8 mouse cellular contexts compared by ENCODE assay signal in genomic region chr5:28316151-28316721, GRCm38 (mm10). TPM values are rescaled to one million over a fixed set of nuclear protein-coding genes. Genes with fewer than 3 reads are reported as not detected.
DNase-seq lines count a peak whose midpoint lies in the region; ATAC-seq and TF ChIP-seq lines count a peak whose summit lies in the region.

No protein-coding gene starts in this region.

- under 1% methylated on average over 14 of the region's 14 CpGs for WGBS in cerebellum, adult 2 months
- 2% methylated on average over 14 of the region's 14 CpGs for WGBS in thymus, adult 2 months
- 1% methylated on average over 14 of the region's 14 CpGs for WGBS in liver, embryonic 11.5 days
- 1% methylated on average over 14 of the region's 14 CpGs for WGBS in stomach, embryonic 15.5 days

- H3K36me3 ChIP-seq in thymus, adult 2 months (ENCODE audit: control insufficient read depth, insufficient read depth, low read length) = no peaks in the 10 kb centered on the region
- H3K36me3 ChIP-seq in liver, embryonic 11.5 days (ENCODE audit: control insufficient read depth, insufficient read depth, low read length) = no peaks in the 10 kb centered on the region
- H3K36me3 ChIP-seq in stomach, embryonic 15.5 days = no peaks in the 10 kb centered on the region

- peak; percentile 53 for ATAC-seq in liver, embryonic 11.5 days (replicated peaks; ENCODE audit: low FRiP score)
- peak; percentile 31; the same call in 1 of the 2 replicates for ATAC-seq in stomach, embryonic 15.5 days (ENCODE audit: insufficient read depth, low FRiP score, low read depth)

- H3K27me3 ChIP-seq in cerebellum, adult 2 months (ENCODE audit: control insufficient read depth, insufficient read depth, low read length) = no peaks in the 10 kb centered on the region
- H3K27me3 ChIP-seq in thymus, adult 2 months (ENCODE audit: control insufficient read depth, insufficient read depth, low read length) = no peaks in the 10 kb centered on the region
- no peaks in the 10 kb centered on the region for H3K27me3 ChIP-seq in liver, embryonic 11.5 days (replicated peaks; ENCODE audit: control insufficient read depth, insufficient read depth, low read length)
- no peaks in the 10 kb centered on the region for H3K27me3 ChIP-seq in stomach, embryonic 15.5 days (replicated peaks)

- H3K4me2 ChIP-seq in liver, embryonic 11.5 days = peak overlapping the region; percentile 83
- H3K4me2 ChIP-seq in stomach, embryonic 15.5 days = peak overlapping the region; percentile 56

- peak in 1 of 2 experiments; percentile 24 for DNase-seq in cerebellum, adult 2 months
- DNase-seq in cerebellum, postnatal 4 days (ENCODE audit: low spot score in 2 of 2) = no peak
- no peak for DNase-seq in thymus, adult 2 months
- DNase-seq in thymus, postnatal 25 days = no peak
- DNase-seq in liver, embryonic 11.5 days (ENCODE audit: low spot score) = no peak
- DNase-seq in gastrocnemius, adult 8-10 months (ENCODE audit: low spot score in 2 of 2) = no peak
- DNase-seq in gastrocnemius, postnatal 25 days = no peak

- H3K9ac ChIP-seq in liver, embryonic 11.5 days (ENCODE audit: low read depth, low read length) = peak overlapping the region; percentile 100
- peak overlapping the region; percentile 97 for H3K9ac ChIP-seq in stomach, embryonic 15.5 days

- H3K4me3 ChIP-seq in cerebellum, adult 2 months (replicated peaks; ENCODE audit: insufficient read depth, low read depth, low read length) = peak overlapping the region; percentile 56
- peak overlapping the region; percentile 66 for H3K4me3 ChIP-seq in thymus, adult 2 months (ENCODE audit: control insufficient read depth, insufficient read depth, low read length)
- H3K4me3 ChIP-seq in liver, embryonic 11.5 days (ENCODE audit: low read depth, low read length) = peak overlapping the region; percentile 98
- H3K4me3 ChIP-seq in stomach, embryonic 15.5 days (replicated peaks) = peak overlapping the region; percentile 92

- H3K27ac ChIP-seq in cerebellum, adult 2 months (ENCODE audit: insufficient read depth, low read length) = peak overlapping the region; percentile 88
- H3K27ac ChIP-seq in thymus, adult 2 months (ENCODE audit: control insufficient read depth, insufficient read depth, low read length) = peak overlapping the region; percentile 70; the same call in 1 of the 2 replicates
- peak overlapping the region; percentile 99 for H3K27ac ChIP-seq in liver, embryonic 11.5 days (ENCODE audit: low read depth, low read length)
- H3K27ac ChIP-seq in stomach, embryonic 15.5 days = peak overlapping the region; percentile 100

- TF ChIP-seq CTCF in cerebellum, adult 2 months (IDR thresholded peaks at IDR 0.05; ENCODE audit: borderline replicate concordance, insufficient read depth, low read depth, low read length) = no peak
- TF ChIP-seq CTCF in thymus, adult 2 months (IDR thresholded peaks at IDR 0.05; ENCODE audit: borderline replicate concordance, control insufficient read depth, extremely low read depth, insufficient read depth, low read length, poor library complexity) = no peak

- peaks cover 3% of the 10 kb centered on the region; the same call in 1 of the 2 replicates for H3K4me1 ChIP-seq in cerebellum, adult 2 months (ENCODE audit: control insufficient read depth, insufficient read depth, low read length)
- H3K4me1 ChIP-seq in thymus, adult 2 months (replicated peaks; ENCODE audit: control insufficient read depth, insufficient read depth, low read length) = peaks cover 6% of the 10 kb centered on the region
- peaks cover 15% of the 10 kb centered on the region for H3K4me1 ChIP-seq in liver, embryonic 11.5 days (replicated peaks; ENCODE audit: control insufficient read depth, insufficient read depth, low read length)
- H3K4me1 ChIP-seq in stomach, embryonic 15.5 days = peaks cover 5% of the 10 kb centered on the region; the same call in 1 of the 2 replicates

- no peaks in the 10 kb centered on the region for H3K9me3 ChIP-seq in liver, embryonic 11.5 days (ENCODE audit: control insufficient read depth, low read length)
- H3K9me3 ChIP-seq in stomach, embryonic 15.5 days = no peaks in the 10 kb centered on the region

- TF ChIP-seq POLR2A in cerebellum, adult 2 months (IDR thresholded peaks at IDR 0.05; ENCODE audit: borderline replicate concordance, insufficient read depth, low read length) = no peak
- no peak for TF ChIP-seq POLR2A in thymus, adult 2 months (IDR thresholded peaks at IDR 0.05; ENCODE audit: control insufficient read depth, extremely low read depth, insufficient read depth, low read length, poor library complexity)

RNA-seq across cellular contexts. Expression of gene Rbm33, which starts 0.7 kb away (rescaled TPM):
- 52.4 and 58.0 TPM in 2 replicates for polyA plus RNA-seq in cerebellum, adult 2 months (2012; rRNA removed)
- 80.9 and 89.7 TPM in 2 replicates for polyA plus RNA-seq in thymus, adult 2 months (2012; rRNA removed)
- polyA plus RNA-seq in liver, embryonic 11.5 days (2014; fragmentation: Nextera tagmentation; extraction: Ambion mirVana) = 11.1 and 12.7 TPM in 2 replicates
- polyA plus RNA-seq in stomach, embryonic 15.5 days (2015; fragmentation: Nextera tagmentation; extraction: Ambion mirVana) = 11.6 and 12.1 TPM in 2 replicates
- 10 to 100 TPM; 37.3 to 42.9 (median 39.5) TPM for total RNA-seq in gastrocnemius, adult 8-10 months (2022)
- 10 to 100 TPM; 29.4 to 29.9 TPM for total RNA-seq in gastrocnemius, postnatal 25 days (2021)
